Mouse (Mus musculus): Measurements from ENCODE around the gene Afg1l.

The Afg1l gene

GRCm38 (mm10) chr10:42264195-42264594 is 214.2 kb downstream of the Afg1l start:
- DNase-seq: no peak

GRCm38 (mm10) chr10:42263701-42264100 is 214.7 kb downstream of the Afg1l start:
- DNase-seq: no peak
